Mouse (Mus musculus) brain, embryonic 14.5 days (tissue): ENCODE measurements around the gene Uck1. TPM values are rescaled to one million over a fixed set of nuclear protein-coding genes. Genes with fewer than 3 reads are reported as not detected.

Source experiments
- DNase-seq: peaks from one replicate; pipeline ENCODE4 v3.0.0-alpha.2; 2011; ENCODE audit warnings: low read depth
- CTCF ChIP-seq: fragments of 200-500 bp; IDR thresholded peaks from 2 replicates; pipeline ENCODE4 v1.5.1; 2012; ENCODE audit warnings: inconsistent platforms, mild to moderate bottlenecking, moderate library complexity, borderline replicate concordance; ENCODE audit not compliant: insufficient read depth, insufficient read length; ENCODE audit errors: extremely low read depth
- POLR2A ChIP-seq: fragments of 200-500 bp; IDR thresholded peaks from 2 replicates; pipeline ENCODE4 v1.6.1; 2012; ENCODE audit warnings: mild to moderate bottlenecking, inconsistent platforms, borderline replicate concordance; ENCODE audit not compliant: poor library complexity, insufficient read depth, insufficient read length, severe bottlenecking; ENCODE audit errors: extremely low read depth
- polyA plus RNA-seq: library from polyadenylated mRNA; depleted of rRNA; stranded (reverse); fragments of >200 nt; gene quantifications from 2 replicates; pipeline ENCODE4 v1.2.3, GENCODE M21; 2012; rRNA removed

Gene Uck1
- polyA plus RNA-seq, 1 experiment = 70.7 TPM

GRCm38 (mm10) chr2:32207682-32208081, 52.3 kb downstream of the Uck1 start:
- TF ChIP-seq POLR2A = no peak
- TF ChIP-seq CTCF = no peak
- DNase-seq = no peak

Other genes with a start within 250 kb of the Uck1 start
- gene Fam78a, start 175.3 kb downstream of the Uck1 start, polyA plus RNA-seq = 0.33 and 0.86 TPM in 2 replicates
- gene Plpp7, start 164.6 kb downstream of the Uck1 start, polyA plus RNA-seq = 20.5 and 21.1 TPM in 2 replicates
- gene Prrc2b, start 109.1 kb downstream of the Uck1 start, polyA plus RNA-seq = 94.4 and 171 TPM in 2 replicates
- 46.4 and 48.7 TPM in 2 replicates for gene Pomt1, start 23.6 kb downstream of the Uck1 start, polyA plus RNA-seq
- 42.9 and 54.6 TPM in 2 replicates for gene Golga2, start 27.2 kb upstream of the Uck1 start, polyA plus RNA-seq
- 296 and 327 TPM in 2 replicates for gene Swi5, start 27.9 kb upstream of the Uck1 start, polyA plus RNA-seq
- gene Ciz1, start 92.2 kb upstream of the Uck1 start, polyA plus RNA-seq = 225 and 268 TPM in 2 replicates
- gene Dnm1, start 93.2 kb upstream of the Uck1 start, polyA plus RNA-seq = 189 and 292 TPM in 2 replicates
- gene 1110008P14Rik, start 121.8 kb upstream of the Uck1 start, polyA plus RNA-seq = 101 and 114 TPM in 2 replicates
- 0.40 and 0.77 TPM in 2 replicates for gene Lcn2, start 128.1 kb upstream of the Uck1 start, polyA plus RNA-seq
- gene Ptges2, start 135.7 kb upstream of the Uck1 start, polyA plus RNA-seq = 48.9 and 51.3 TPM in 2 replicates
- gene Naif1, start 190.3 kb upstream of the Uck1 start, polyA plus RNA-seq = 4.8 and 5.1 TPM in 2 replicates
- 40.2 and 46.1 TPM in 2 replicates for gene Slc25a25, start 191.3 kb upstream of the Uck1 start, polyA plus RNA-seq